Mouse (Mus musculus) forebrain, embryonic 15.5 days (tissue): ENCODE measurements around the gene Csmd2. TPM values are rescaled to one million over a fixed set of nuclear protein-coding genes. Genes with fewer than 3 reads are reported as not detected.

ENCODE experiments used
- ATAC-seq: fragments of 200-750 bp; cut with Nextera tagmentation; replicated peaks from 2 replicates; pipeline ENCODE4 v1.8.0; 2017; ENCODE audit warnings: mild to moderate bottlenecking, moderate TSS enrichment, moderate library complexity
- H3K27ac ChIP-seq: fragments of 300-500 bp; sonication (generic); replicated peaks from 2 replicates; pipeline ENCODE4 v1.5.1; 2015; ENCODE audit warnings: mild to moderate bottlenecking, inconsistent platforms
- H3K27me3 ChIP-seq: fragments of 300-500 bp; sonication (generic); 2 replicates; pipeline ENCODE4 v1.6.1; 2015; ENCODE audit warnings: inconsistent platforms
- H3K36me3 ChIP-seq: fragments of 300-500 bp; sonication (generic); 2 replicates; pipeline ENCODE4 v1.6.1; 2015; ENCODE audit warnings: mild to moderate bottlenecking, inconsistent platforms
- H3K4me1 ChIP-seq: fragments of 300-500 bp; sonication (generic); 2 replicates; pipeline ENCODE4 v1.6.1; 2015; ENCODE audit warnings: inconsistent platforms
- H3K4me2 ChIP-seq: fragments of 300-500 bp; sonication (generic); replicated peaks from 2 replicates; pipeline ENCODE4 v1.6.1; 2015; ENCODE audit warnings: mild to moderate bottlenecking, inconsistent platforms
- H3K4me3 ChIP-seq: fragments of 300-500 bp; sonication (generic); 2 replicates; pipeline ENCODE4 v1.5.1; 2015; ENCODE audit warnings: mild to moderate bottlenecking, inconsistent platforms
- H3K9ac ChIP-seq: fragments of 300-500 bp; sonication (generic); replicated peaks from 2 replicates; pipeline ENCODE4 v1.6.1; 2015; ENCODE audit warnings: mild to moderate bottlenecking, inconsistent platforms
- H3K9me3 ChIP-seq: fragments of 300-500 bp; sonication (generic); 2 replicates; pipeline ENCODE4 v1.6.1; 2016; ENCODE audit warnings: inconsistent platforms
- WGBS: fragments of 180-500 bp; shearing (Covaris S2); methylation state at CpG from one replicate; pipeline ENCODE4 v1.1.7; 2015; ENCODE audit warnings: mixed read lengths; 5-methylcytosine and 5-hydroxymethylcytosine counted together
- polyA plus RNA-seq: library from polyadenylated mRNA; unstranded; fragments of >200 nt; fragmentation: Nextera tagmentation; extraction: Ambion mirVana; gene quantifications from 2 replicates; pipeline ENCODE4 v1.2.1, GENCODE M21; 2015

Gene Csmd2
- polyA plus RNA-seq, 1 experiment from 2014 or later = 9.0 TPM

DNA sequence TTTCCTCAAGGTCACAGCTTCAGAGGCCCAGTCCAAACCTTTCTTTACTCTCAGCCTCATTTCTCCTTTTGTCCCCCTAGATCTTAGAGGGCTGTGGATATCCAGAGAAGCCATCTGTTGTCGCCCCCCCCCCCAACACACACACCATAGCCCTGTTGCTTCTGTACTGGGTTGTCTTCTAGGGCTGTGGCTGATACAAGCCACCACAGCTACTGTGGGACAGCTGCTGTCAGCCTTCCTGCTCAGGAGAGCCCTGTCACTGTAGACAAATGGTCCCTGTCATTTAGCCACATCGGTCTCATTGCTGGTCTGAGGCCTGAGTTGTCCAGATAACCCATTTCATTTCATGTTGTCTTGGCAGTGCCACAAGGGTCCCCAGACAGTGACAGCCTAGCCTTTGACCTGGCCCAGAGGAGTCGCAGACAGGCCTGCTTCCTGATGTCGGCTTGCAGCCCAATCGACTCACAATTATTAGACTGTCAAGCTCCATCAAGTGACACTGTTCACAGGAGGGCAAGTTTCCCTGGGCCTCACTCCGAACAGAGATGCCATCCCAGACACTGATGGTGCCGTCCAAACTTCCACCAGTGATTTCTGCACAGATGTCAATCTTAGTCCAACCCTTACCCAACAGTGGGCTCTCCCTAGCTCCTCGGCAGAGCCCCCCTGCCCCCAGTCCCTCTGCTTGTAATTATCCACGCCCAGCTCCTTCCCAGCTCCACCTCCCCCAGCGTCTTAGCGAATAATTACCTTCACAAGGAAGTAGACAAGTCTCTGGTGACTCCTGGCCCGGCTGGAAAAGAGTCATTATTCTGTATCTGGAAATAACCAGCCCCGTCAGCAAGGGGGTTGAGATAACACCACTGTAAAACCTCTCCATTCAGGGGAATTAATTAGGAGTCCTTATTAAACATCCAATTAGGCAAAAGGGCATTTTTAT is 240.0 kb downstream of the Csmd2 start:
- Histone ChIP-seq H3K4me3 (no peak overlapping the region), H3K27ac (no peak overlapping the region), H3K9ac (no peak overlapping the region), H3K4me2 (no peak overlapping the region), H3K27me3 (no peaks in the 10 kb centered on the region), H3K9me3 (no peaks in the 10 kb centered on the region), H3K36me3 (no peaks in the 10 kb centered on the region), H3K4me1 (peaks cover 11% of the 10 kb centered on the region)
- WGBS = 33% methylated on average over 13 of the region's 13 CpGs
- ATAC-seq = no peak

DNA sequence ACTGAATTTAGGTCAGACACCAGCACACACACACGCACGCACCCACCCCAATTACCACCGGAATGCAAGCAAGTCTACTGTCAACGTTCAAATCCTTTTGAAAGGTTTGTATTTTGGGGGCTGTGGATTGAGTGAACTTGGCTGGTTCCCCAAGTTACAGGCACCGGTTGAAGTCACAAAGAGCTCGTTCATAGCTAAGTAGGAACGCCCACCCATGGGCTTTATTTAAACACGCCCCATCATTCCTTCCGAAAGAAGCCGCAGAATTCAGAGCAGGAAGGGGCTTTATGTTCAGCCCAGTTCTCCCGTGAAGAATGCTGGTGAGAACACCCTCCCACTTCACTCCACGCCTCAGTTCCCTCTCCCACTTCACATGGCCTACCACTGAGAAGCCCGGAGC is 245.8 kb downstream of the Csmd2 start:
- H3K27me3 ChIP-seq = no peaks in the 10 kb centered on the region
- ATAC-seq = no peak
- H3K9ac ChIP-seq = no peak overlapping the region
- 58% methylated on average over 13 of the region's 13 CpGs for WGBS
- no peaks in the 10 kb centered on the region for H3K4me1 ChIP-seq
- H3K9me3 ChIP-seq = no peaks in the 10 kb centered on the region
- no peaks in the 10 kb centered on the region for H3K36me3 ChIP-seq
- H3K4me3 ChIP-seq = no peak overlapping the region
- H3K4me2 ChIP-seq = no peak overlapping the region
- no peak overlapping the region for H3K27ac ChIP-seq

DNA sequence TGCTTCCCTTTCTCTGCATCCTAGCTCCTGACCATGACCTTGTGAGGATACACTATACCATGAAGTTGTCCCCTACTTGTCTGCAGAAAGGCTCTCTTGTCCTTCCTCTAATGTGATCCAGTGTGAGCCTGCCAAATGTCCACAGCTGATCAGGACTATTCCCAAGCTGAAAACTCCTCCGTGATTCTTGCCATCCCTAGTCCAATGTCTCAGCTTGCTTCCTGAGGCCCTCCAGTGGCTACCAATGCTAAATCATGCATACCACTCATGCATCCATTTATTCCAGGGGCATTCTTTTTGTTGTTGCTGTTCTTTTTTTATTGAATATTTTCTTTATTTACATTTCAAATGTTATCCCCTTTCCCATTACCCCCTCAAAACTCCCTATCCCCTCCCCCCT is 251.5 kb downstream of the Csmd2 start:
- H3K27me3 ChIP-seq = no peaks in the 10 kb centered on the region
- no peak overlapping the region for H3K27ac ChIP-seq
- H3K4me3 ChIP-seq = no peak overlapping the region
- 47% methylated on average over 1 of the region's 1 CpGs for WGBS
- H3K9me3 ChIP-seq = no peaks in the 10 kb centered on the region
- no peak overlapping the region for H3K4me2 ChIP-seq
- peaks cover 16% of the 10 kb centered on the region; the same call in 1 of the 2 replicates for H3K4me1 ChIP-seq
- no peaks in the 10 kb centered on the region for H3K36me3 ChIP-seq
- ATAC-seq = no peak
- H3K9ac ChIP-seq = no peak overlapping the region

DNA sequence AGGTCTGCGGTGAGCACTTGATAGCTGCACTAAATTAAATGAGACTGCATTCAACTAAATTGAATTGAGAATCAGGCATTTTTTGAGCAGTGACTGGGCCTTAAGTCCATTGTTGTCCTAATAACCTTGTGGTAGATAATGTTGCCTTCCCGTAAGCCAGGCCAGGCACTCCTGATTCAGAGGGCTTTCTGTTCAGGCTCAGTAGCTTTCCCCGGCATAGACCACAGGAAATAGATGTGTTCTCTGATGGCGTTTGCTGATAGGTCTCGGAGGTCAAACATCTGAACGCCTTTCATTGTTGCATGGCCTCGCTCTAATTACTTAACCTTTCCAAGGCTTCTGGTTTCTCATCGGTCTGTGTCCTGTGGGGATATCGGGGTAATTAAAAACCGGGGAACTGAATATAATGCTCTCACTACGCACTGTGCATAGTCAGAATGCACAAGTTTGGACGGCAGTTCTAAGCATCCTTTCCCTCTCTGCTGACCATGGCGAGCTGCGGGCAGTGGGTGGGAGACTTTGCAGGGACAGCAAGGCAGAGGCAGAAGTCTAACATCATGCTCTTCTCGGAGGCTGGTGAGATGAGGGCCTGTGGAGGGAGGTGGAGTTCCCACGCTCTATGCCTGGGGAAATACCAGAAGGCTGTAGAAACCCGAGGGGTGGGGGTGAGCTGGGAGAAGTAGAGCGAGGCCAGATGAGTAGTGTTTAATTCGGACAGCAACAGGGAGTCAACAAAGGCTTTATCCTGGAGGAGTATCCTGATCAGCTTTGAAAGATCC is 253.6 kb downstream of the Csmd2 start:
- no peak overlapping the region for H3K4me3 ChIP-seq
- ATAC-seq = no peak
- peaks cover 16% of the 10 kb centered on the region; the same call in 1 of the 2 replicates for H3K4me1 ChIP-seq
- no peak overlapping the region for H3K4me2 ChIP-seq
- 9% methylated on average over 19 of the region's 19 CpGs for WGBS
- no peaks in the 10 kb centered on the region for H3K36me3 ChIP-seq
- no peaks in the 10 kb centered on the region for H3K27me3 ChIP-seq
- no peaks in the 10 kb centered on the region for H3K9me3 ChIP-seq
- no peak overlapping the region for H3K9ac ChIP-seq
- no peak overlapping the region for H3K27ac ChIP-seq

DNA sequence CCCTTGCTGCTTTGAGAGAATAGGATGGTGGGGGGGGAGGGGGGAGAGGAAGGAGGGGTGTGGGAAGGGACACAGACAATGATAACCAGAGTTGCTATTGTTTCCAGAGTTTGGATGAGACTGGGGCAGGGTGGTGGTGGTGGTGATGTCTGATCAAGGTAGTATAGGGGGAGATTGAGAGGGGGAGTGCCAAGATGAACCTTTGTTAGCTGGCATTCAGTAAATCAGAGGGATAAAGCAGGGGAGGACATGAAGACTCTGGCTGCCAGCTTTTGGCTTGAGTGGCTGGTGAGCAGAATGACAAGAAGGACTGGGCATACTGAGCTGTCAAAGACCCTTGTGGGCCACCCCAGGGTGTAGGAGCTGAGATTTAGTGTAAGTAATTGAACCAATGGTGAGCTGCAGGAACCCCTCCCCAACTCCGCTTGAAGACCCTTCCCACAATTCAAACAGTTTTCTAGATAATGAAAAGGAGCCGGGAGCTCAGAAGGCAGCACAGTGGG is 254.2 kb downstream of the Csmd2 start:
- Histone ChIP-seq H3K27me3 (no peaks in the 10 kb centered on the region), H3K27ac (no peak overlapping the region), H3K9ac (no peak overlapping the region), H3K4me3 (no peak overlapping the region), H3K4me2 (no peak overlapping the region), H3K36me3 (no peaks in the 10 kb centered on the region), H3K4me1 (peaks cover 16% of the 10 kb centered on the region; the same call in 1 of the 2 replicates), H3K9me3 (no peaks in the 10 kb centered on the region)
- ATAC-seq = no peak
- WGBS = 25% methylated on average over 2 of the region's 2 CpGs

DNA sequence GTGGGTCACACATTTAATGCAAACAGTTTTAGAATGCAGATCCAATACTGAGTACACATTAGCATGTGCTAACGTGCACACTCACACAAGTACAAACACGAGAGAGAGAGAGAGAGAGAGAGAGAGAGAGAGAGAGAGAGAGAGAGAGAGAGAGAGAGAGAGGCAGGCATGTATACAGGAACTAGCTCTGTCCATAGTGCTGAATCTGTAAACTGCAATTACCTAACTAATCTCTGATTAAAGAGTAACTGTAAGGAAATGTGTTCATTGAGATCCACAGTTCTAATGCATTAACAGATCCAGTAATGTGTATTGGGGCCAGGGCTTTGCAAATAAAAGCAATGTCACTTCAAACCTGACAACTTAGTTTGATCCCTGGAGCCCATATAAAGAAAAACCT is 257.5 kb downstream of the Csmd2 start:
- Histone ChIP-seq H3K4me3 (no peak overlapping the region), H3K4me2 (no peak overlapping the region), H3K9me3 (no peaks in the 10 kb centered on the region), H3K27ac (no peak overlapping the region), H3K36me3 (no peaks in the 10 kb centered on the region), H3K9ac (no peak overlapping the region), H3K27me3 (no peaks in the 10 kb centered on the region), H3K4me1 (peaks cover 16% of the 10 kb centered on the region; the same call in 1 of the 2 replicates)
- no peak for ATAC-seq
- WGBS = 50% methylated on average over 2 of the region's 2 CpGs

DNA sequence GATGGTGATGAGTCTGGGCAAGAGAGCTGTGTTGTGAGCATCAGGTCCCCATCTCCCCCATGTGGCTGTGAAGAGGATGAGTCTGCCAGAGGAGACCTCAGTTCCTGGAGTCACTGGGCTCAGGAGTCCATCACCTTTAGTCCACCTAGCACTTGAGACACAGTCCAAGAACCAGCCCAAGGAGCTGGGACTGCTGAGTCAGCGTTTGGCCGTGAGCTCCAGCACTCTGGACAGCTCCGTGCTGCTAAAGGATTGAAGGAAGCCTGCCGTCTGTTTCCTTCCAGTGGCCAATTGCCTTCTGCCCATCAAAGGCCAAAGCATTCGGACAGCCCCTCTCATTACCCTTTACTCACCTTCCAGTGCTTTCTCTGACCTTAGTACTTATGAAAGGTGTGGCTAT is 261.0 kb downstream of the Csmd2 start:
- H3K36me3 ChIP-seq = no peaks in the 10 kb centered on the region
- no peaks in the 10 kb centered on the region for H3K4me1 ChIP-seq
- no peak overlapping the region for H3K27ac ChIP-seq
- no peaks in the 10 kb centered on the region for H3K9me3 ChIP-seq
- WGBS = 15% methylated on average over 5 of the region's 5 CpGs
- H3K4me3 ChIP-seq = no peak overlapping the region
- no peaks in the 10 kb centered on the region for H3K27me3 ChIP-seq
- no peak for ATAC-seq
- H3K4me2 ChIP-seq = no peak overlapping the region
- H3K9ac ChIP-seq = no peak overlapping the region

DNA sequence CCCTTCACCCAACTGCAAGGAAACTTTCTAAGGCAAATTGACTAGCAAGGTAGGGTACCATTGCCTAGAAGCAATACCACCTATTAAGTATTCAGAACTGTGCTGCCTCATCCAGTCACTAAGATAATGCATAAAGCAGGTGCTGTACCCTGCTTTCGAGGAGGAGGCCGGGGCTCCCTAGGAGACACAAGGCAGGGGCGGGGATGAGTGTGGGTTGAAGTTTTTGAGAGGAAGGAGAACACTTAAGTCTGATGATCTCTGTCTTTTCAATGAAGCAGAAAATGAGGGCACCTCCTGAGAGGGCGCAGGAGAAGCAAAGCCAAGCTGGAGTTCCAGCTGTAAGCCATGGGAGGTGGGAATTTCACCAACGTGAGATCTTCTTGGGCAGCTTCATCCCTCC is 271.6 kb downstream of the Csmd2 start:
- Histone ChIP-seq H3K4me3 (no peak overlapping the region), H3K4me2 (no peak overlapping the region), H3K9ac (no peak overlapping the region), H3K9me3 (no peaks in the 10 kb centered on the region), H3K4me1 (no peaks in the 10 kb centered on the region), H3K27me3 (no peaks in the 10 kb centered on the region), H3K27ac (no peak overlapping the region), H3K36me3 (no peaks in the 10 kb centered on the region)
- no peak for ATAC-seq
- WGBS = 87% methylated on average over 5 of the region's 5 CpGs

DNA sequence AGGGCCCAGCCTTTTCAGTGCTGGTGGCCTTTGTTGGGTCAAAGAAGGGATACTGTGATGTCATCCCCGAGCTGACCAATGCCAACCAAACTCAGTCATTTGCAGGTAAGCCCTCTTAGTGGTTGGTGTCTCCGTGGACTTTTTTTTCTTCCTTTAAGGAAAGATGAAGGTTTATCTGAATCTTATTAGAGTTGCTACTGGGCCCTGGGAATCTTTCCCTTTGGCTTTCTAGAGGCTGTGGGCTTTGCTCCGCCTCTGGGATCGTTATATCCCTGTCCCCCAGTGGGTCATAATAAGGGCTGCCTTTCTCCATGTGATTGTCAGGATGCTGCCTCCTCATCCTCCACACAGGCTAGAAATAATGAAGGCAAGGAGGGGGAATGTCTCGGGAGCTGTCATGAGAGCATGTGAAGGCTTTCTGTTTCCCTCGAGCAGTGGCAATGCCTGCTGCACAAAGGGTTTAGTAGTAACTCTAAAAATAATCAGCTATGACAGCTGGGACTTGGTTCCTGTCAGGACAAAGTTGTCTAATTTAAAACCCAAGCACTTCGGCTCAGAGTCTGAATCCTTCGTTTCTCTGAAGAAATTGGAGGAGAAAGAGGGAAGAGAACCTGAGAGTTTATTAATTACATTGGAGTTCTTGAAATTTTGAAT is 273.4 kb downstream of the Csmd2 start, which contains the start of gene Hmgb4:
Hmgb4 (minus strand) TSS at position 51 of the 654 bp plus-strand sequence.
- Histone ChIP-seq H3K4me1 (no peaks in the 10 kb centered on the region), H3K9me3 (no peaks in the 10 kb centered on the region), H3K9ac (no peak within 1 kb of the TSS), H3K4me2 (no peak within 1 kb of the TSS), H3K27me3 (no peaks in the 10 kb centered on the region), H3K27ac (no peak within 1 kb of the TSS), H3K36me3 (no peaks in the 10 kb centered on the region), H3K4me3 (no peak within 1 kb of the TSS)
- 48% methylated on average over 8 of the region's 8 CpGs for WGBS
- ATAC-seq = no peak

DNA sequence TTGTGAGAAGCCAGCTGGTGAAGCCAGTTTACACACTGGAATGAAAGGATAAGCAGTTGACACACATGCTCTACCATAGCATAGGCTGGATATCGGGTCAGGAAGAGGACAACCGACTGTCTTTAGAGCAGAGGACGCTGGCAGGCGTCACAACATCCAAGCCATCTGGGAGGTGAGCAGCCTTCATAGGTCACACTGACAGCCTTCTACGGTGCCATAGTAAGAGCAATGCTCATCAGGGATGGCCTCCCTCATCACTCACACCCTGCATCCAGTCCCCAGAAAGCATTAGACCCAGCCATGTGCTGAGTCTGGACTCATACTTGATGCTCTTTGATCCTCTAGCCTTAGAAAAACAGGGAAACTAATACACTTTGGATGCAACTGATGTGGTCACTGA is 276.8 kb downstream of the Csmd2 start:
- Histone ChIP-seq H3K27me3 (no peaks in the 10 kb centered on the region), H3K4me2 (no peak overlapping the region), H3K4me1 (no peaks in the 10 kb centered on the region), H3K9ac (no peak overlapping the region), H3K9me3 (no peaks in the 10 kb centered on the region), H3K4me3 (no peak overlapping the region), H3K36me3 (no peaks in the 10 kb centered on the region), H3K27ac (no peak overlapping the region)
- ATAC-seq = no peak
- WGBS = 98% methylated on average over 5 of the region's 5 CpGs

DNA sequence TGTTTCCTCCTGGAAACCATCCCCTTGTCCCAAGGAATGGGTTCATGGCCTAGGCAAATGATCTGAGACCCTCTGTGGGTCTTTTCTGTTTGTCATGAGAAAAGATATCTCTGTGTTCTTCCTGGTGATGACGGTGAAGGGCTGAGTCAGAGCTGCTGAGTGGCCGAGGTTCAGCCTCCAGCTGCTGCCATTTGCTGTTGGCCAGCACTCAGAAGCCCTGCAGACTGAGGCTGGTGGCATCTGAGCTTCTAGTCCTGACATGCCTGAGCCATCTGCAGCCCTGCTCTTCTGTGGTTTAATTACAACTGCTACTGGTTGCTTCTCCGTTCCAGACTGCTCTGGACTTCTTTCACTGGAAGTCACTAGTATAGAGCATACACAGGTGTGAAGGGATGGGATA is 277.7 kb downstream of the Csmd2 start:
- Histone ChIP-seq H3K9me3 (no peaks in the 10 kb centered on the region), H3K27ac (no peak overlapping the region), H3K9ac (no peak overlapping the region), H3K4me2 (no peak overlapping the region), H3K36me3 (no peaks in the 10 kb centered on the region), H3K27me3 (no peaks in the 10 kb centered on the region), H3K4me1 (no peaks in the 10 kb centered on the region), H3K4me3 (no peak overlapping the region)
- 85% methylated on average over 3 of the region's 3 CpGs for WGBS
- ATAC-seq = no peak
